Mouse (Mus musculus) adipose tissue, adult 10 weeks (tissue): ENCODE results near the gene Etnppl. TPM values are rescaled to one million over a fixed set of nuclear protein-coding genes. Genes with fewer than 3 reads are reported as not detected.

Experiments
- polyA plus RNA-seq: library from polyadenylated mRNA; stranded (reverse); fragments of 350-450 nt; fragmentation: Illumina TruSeq; extraction: RNeasy Lipid Tissue Mini Kit (QIAGEN cat#74804); gene quantifications from one replicate; pipeline ENCODE4 v1.2.3, GENCODE M21; 2014; ENCODE audit warnings: low read depth, low replicate concordance

Etnppl gene
- polyA plus RNA-seq: not detected

GRCm38 (mm10) chr3:130617439-130617898 is at the start of gene Etnppl:
TSS of gene Etnppl (plus strand) at chr3:130617448.

Other genes with a start within 250 kb of the Etnppl start
- 119 TPM for gene Ostc, start 92.0 kb downstream of the Etnppl start, polyA plus RNA-seq
- 1,088 TPM for gene Rpl34, start 113.0 kb downstream of the Etnppl start, polyA plus RNA-seq